Mouse (Mus musculus) left cerebral cortex, postnatal 10 days (tissue): ENCODE data around the gene Abl2. TPM values are rescaled to one million over a fixed set of nuclear protein-coding genes. Genes with fewer than 3 reads are reported as not detected.

ENCODE experiments used
- DNase-seq, 2 experiments: peaks; one replicate each; pipeline ENCODE4 v3.0.0; 2021 to 2022; ENCODE audit warnings: low spot score in 2 of 2, mixed read lengths in 1 of 2; ENCODE audit errors: extremely low spot score in 1 of 2
- intact Hi-C: fragments of 180-260 bp; cut with DNase I; formaldehyde crosslinking; loops from one replicate; pipeline ENCODE4 v1.15.1; 2025
- total RNA-seq, 2 experiments: library from RNA; stranded (reverse); gene quantifications; 2 replicates each; pipeline ENCODE4 v1.2.3; 2021

Gene Abl2
- total RNA-seq, 2 experiments from 2014 or later: 55.6 to 58.8 TPM

DNA sequence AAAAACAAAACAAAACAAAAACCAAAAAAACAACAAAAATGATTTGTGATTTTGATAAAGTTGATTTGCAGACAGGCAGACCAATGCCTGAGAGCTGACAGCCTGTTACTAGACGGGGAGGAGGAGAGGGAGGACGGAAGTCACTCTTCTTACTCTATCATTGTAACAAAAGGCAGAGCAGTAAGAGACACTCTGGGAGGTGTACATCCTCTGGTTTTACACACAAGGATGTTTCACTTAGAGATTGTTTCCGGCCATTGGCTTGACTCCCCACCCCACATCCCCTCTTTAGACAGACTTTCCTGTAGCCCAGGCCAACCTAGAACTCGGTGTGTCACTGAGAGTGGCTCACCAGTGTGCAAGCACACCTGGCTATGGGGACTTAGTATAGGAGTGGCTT, 11.0 kb downstream of the Abl2 start:
- intact Hi-C loops: no loop called here
- DNase-seq: no peak

DNA sequence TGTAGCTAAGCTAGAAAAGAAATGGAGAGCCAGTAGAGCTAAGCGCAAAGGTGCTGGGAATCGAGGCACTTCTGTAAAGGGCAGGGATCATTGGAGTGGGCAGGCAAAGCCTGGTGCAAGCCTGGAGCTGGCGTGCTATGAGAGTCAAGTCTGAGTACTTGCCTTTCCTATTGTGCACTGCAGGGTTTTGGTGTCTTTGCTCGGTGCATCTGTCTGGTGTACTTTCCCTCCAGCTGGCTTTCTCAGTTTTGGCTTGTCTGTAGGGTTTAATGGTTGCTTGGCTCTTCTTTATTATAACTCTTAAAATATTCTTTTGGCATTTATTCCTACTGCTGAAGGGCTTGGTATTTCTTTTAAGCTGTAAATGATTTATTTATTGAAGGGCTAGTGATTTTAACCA, 14.4 kb downstream of the Abl2 start:
- DNase-seq: no peak
- intact Hi-C loops: no loop called here

DNA sequence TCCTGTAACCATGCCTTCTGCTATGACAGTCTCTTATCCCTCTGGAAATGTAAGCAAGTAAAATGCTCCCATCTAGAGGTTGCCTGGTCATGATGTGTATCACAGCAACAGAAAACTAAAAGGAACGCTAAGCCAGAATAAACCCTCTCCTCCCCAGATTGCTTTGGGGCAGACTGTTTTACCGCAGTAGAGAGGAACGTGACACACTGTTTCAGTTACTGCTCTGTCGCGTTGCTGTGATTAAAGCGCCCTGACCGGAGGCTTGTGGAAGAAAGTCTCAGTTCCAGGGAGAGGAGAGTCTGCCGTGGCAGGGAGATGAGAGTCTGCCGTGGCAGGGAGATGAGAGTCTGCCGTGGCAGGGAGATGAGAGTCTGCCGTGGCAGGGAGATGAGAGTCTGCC, 22.6 kb downstream of the Abl2 start:
- no peak for DNase-seq
- intact Hi-C loops: loop anchor here (5.0 kb wide), 1 partner anchor 51 kb away; no protein-coding TSS in a partner anchor

DNA sequence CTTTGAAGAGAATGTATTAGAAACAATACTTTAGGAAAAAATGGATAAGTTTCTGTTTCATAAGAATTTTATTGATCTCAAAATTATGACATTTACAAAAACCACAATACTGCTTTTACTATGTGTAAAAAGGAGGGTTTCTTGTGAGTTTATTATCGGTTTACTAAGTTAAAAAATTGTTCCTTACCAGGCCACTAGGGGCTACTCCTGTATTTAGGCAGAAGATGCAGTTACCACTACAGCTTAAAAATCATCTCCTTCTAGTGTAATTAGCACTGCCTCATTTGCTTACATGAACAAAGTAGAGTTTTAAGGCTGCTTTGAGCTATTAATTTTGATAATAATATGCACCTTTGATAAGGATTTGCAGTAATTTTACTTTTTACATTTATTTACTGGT, 25.6 kb downstream of the Abl2 start:
- intact Hi-C loops: loop anchor here (5.0 kb wide), 1 partner anchor 48 kb away; no protein-coding TSS in a partner anchor
- DNase-seq: no peak

DNA sequence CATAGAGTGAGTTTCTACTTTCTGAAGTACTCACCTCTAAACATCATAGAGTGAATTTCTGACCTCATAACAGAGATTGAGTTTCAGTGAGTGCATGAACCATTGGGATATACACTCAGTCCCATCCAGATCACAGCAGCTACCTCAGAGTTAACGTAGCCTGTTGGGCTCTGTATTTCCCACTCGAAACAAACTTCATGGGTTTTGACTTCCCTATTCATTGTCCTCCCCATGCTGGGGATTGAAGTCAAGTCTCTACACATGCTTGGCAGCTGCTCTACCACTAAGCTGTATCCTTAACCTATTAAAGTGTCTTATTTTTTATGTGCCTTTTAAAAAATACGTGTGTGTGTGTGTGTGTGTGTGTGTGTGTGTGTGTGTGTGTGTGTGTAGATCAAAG, 26.9 kb downstream of the Abl2 start:
- intact Hi-C loops: no loop called here
- DNase-seq: no peak

DNA sequence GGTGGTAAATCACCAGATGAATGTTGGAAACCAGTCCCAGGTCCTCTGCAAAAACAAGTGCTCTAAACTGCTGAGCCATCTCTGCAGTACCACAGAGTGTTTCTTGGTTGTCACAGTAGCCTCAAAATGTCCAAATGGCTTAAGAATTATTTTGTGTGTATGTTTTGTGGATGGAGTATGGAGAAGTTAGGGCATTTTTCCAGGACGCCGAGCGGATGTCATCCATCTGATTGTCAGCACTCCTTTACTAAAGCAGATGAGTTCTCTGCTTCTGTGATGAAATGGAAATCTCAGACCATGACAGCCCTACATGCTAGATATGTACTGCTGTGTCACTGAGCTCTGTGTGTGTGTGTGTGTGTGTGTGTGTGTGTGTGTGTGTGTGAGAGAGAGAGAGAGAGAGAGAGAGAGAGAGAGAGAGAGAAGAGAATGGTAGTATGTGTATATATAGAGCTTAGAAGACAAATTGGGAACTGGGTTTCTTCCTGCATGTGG, 31.3 kb downstream of the Abl2 start:
- intact Hi-C loops: no loop called here
- no peak for DNase-seq

DNA sequence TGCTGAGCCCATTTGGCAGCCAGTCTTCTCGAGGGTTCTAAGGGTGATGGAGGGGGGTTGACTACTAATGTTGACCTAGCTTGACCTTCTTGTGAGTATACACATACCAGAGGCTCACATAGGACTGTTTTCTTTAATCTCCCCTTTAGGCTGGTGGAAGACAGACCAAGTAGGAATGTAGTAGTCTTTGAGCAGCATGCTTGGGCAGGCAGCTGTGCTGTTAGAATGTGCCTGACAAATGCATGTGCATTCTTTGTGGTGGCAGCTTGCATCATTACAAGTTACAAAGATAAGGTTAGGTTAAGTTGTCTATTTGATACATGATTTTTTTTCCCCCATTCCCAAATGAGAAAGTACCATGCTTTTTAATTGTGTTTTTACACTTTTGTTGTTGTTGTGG, 31.8 kb downstream of the Abl2 start:
- DNase-seq: no peak
- intact Hi-C loops: no loop called here

DNA sequence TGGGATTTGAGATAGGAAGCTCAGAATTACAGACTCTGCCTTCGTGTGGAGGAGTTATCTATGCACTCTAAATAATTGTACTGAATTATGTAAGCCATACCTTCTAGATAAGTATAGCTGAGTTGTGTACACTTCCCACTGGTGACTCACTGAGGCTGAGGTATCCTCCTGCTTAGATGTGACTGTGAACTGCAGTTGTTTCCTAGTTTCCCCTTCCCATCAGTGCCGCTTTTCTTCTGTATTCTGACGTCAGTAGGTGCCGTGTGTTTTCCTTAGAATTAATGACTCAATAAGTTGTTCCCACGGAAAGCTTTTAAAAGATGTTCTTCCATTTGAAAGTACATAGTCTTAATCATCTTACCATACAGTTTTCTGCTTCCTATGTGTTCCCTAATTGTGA, 34.7 kb downstream of the Abl2 start:
- DNase-seq: no peak

DNA sequence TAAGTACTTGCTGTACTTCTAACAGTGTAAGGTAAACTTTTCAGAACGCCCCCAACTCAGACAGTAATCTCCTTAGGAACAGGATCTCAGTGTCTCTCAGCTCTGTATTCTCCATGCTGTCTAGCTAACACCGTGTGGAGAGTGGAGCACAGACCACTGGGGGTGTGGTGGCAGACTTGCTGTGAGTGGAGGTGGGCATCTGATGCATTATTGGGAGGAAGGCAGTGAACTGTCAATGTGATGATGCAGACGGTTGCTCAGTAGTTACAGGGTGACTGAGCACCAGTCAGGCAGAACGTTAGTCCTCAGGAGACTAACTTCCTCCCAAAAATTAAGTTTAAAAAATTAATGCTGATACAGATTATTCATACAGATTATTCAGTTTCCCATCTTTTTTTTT, 38.5 kb downstream of the Abl2 start:
- intact Hi-C loops: no loop called here
- DNase-seq: no peak

More for the DNA sequence above, 34.7 kb downstream of the Abl2 start:
- intact Hi-C loops: no loop called here

DNA sequence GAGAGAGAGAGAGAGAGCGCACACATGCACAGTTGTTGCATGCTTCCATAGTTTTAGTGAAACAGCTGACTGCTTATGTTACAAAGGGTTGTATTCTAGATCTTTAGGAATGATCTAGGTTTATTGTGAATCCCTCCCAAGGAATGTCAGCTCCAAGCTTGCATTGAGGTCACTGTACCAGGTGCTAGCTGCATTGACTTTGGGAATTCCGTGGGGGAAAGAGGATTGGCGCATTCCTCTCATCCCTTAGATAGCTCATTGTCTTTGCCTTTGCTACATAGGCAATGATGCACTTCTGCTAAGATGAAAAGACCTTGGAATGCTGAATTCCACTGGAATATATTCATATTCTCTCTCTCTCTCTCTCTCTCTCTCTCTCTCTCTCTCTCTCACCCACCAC, 44.0 kb downstream of the Abl2 start:
- intact Hi-C loops: no loop called here

DNA sequence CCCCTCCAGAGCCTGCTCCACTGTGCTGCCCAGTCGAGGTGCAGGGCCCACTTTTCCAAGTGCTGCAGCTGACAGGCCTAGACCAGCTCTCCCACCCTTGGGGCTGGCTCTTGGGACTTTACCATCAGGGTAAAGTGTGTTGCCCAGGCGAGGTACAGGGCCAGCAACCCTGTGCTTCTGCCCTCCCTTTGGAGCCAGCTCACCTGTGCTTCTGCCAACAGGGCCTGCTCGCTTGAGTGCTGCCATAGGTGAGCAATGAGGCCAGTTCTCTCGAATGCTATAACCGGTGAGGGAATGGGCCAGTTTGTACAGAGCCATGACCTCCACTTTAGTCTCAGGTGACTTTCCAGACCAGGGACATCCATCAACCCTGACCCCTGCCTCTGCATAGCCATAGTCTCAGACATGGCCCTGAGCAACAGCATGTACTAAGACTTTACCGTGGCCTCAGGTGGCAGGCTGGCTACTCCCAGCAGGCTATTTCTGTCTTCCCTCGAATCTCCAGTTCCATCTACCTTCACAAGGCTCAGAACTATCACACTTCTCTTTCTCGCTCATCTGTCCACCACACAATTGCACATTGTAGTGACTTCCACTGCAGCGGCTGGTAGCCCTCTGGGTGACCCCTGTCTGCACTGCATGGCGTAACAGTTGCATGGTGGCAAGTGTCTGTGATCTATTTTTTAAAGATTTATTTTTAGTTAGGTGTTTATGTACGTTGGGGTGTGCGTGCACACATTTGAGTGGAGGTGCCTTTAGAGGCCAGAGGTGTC, 46.7 kb downstream of the Abl2 start:
- intact Hi-C loops: no loop called here
- DNase-seq: no peak

More for the DNA sequence above, 44.0 kb downstream of the Abl2 start:
- no peak for DNase-seq

DNA sequence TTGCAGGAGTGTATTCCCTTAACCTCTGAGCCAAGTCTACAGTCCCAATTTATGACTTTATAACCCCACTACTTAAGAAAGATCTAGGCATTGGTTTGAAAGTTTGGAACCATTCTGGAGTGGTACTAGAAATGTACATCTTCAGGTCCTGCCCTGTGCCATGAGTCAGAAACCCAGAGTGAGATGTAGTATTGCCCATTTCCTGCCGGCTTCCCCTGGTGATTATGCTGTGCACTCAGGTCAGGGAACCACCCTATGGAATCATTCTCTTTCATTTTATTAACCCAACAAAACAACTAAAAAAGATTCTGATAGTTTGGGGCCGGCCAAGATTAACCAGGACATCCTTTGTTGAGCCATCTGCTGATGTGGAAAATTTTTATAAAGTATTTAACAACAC, 47.4 kb downstream of the Abl2 start:
- intact Hi-C loops: no loop called here
- DNase-seq: no peak

DNA sequence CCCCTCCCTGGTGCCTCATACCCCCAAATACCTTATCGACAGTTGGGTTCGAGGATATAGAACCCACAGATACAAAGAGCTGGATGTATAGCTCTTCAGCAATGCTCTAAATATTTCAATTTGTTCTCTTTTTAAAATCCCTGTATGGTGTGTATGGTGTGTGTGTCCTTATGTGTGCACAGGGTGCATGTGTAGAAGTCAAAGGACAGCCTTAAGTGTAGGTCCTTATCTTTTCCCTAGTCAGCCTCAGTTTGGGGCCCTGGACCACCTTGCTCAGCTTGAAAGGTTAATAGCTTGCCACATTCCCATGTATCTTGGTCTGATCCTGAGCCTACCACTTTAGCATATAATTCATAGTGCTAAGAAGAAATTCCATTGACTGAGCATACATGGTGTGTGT, 49.9 kb downstream of the Abl2 start:
- no peak for DNase-seq

DNA sequence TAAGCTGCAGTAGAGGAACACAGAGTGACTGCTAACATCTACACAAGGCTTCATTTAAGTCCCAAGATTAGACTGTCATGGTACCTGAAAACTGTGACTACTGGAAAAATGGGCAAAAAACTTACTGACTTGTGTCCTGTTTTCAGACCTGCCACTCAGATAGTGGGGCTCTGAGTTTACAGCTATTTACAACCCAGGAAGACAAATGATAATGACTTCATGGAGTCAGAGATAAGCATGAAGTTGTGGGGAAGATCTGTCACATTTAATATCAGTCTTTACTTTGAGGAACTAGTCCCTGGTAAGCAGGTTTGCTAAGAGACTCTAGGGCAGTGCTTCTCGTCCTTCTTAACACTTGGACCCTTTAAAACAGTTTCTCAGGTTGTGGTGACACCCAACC, 51.7 kb downstream of the Abl2 start:
- DNase-seq: no peak
- intact Hi-C loops: no loop called here

More for the DNA sequence above, 49.9 kb downstream of the Abl2 start:
- intact Hi-C loops: no loop called here

DNA sequence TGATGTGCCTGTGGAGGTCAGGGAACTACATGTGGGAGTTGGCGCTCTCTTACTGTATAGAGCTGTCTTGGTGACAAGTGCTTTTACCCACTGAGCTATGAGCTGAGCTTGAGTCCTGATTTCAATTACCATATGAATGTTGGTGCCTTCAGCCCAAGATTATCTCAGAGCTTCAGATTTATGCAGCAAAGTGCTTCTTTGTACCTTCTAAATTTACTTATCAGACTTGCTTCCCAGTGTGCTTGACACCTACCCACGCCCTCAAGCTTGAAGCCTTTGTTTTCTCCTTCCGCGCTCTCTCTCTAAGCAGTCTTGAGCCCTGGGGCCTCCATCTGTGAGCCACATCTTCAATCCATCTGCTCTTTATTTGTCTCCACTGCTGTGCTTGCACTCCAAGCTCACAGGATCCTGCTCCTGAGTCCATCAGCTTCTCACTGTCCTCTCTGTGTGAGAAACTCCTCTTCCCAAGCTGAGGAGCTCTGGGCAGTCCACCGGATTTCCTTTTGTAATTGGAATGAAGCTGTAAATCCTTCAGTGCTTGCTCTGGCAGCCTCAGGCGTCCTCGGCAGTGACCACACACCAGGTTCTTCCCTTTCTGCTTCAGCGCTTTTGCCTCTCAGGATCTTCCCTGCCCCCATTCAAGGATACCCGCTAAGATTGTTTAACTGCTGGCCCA, 55.4 kb downstream of the Abl2 start:
- intact Hi-C loops: no loop called here
- peak in 1 of 2 experiments; percentile 32 for DNase-seq

DNA sequence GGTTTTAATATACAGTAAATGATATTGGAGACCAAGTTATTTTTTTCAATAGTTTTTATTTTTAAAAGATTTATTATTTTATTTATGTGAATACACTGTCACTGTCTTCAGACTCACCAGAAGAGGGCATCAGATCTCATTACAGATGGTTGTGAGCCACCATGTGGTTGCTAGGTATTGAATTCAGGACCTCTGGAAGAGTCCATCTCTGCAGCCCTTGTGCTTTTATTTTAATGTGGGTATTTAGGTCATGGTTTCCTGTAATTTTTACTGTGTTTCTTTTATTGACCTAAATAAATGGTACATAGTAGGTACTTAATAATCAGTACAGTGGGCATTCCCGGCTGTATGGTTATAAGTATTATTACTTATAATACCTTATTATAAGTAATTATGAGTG, 56.1 kb downstream of the Abl2 start:
- no peak for DNase-seq
- intact Hi-C loops: no loop called here

DNA sequence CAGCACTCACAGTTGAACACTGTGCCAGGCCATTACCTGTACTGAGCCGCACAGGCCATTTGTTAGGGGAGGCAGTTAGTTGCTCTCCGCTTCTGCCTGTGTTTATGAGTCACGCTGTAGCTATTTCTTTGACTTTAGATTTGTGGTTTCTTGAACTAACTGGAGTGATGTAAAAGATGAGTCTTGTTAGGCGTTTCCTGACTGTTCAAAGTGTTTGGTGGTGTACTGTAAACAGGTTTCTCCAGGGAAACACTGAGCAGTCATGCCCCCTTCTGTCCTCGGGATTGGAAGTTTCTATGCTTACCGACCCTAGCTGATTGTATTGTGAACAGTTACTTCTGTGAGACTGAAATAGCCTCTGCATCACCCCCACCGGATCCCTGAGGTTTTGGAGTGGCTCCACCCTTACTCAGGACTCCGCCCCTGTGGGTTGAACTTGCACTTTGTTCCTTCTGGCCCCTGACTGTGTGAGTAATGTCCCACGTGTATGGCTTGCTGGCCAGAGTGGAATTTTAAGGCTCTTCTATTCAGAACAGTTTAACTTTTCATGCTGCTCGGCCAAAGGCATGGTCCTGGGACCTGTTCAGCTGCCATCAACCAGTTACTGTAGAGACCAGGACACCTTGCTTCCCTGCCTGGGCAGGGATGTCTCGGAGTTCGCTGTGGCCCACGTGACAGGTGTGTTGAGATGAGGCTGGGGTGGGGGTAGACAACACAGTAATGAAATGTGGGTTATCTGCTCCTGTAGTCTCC, 57.0 kb downstream of the Abl2 start:
- intact Hi-C loops: no loop called here
- peak in 1 of 2 experiments; percentile 82 for DNase-seq

DNA sequence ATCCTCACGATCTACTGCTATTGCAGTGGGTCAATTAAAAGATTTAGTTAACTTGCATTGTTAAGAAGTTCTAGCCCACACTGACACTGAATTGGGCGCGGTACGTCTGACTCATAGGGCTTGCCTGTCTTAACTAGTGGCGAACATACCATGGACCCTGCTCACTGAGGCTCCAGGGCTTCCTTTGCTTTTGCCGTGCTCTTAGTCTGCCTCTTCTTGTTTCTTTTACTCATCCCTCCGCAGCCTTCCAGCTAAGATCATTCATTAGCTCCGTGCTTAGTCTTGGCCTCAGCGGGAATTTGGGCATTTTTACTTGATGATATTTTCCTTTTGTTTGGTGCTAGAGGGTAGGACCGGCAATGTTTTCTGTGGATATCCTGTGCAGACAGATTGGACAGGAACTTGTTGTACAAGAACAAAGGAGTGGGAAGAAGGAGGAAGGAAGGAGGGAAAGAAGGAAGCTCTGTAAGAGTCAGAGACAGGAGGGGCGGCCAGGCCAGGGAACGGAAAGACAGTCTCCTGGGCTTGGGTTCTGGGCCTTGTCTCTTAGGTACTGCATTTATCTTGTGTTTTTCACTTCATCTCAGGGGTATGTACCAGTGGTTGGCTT, 58.5 kb downstream of the Abl2 start:
- no peak for DNase-seq
- intact Hi-C loops: no loop called here

DNA sequence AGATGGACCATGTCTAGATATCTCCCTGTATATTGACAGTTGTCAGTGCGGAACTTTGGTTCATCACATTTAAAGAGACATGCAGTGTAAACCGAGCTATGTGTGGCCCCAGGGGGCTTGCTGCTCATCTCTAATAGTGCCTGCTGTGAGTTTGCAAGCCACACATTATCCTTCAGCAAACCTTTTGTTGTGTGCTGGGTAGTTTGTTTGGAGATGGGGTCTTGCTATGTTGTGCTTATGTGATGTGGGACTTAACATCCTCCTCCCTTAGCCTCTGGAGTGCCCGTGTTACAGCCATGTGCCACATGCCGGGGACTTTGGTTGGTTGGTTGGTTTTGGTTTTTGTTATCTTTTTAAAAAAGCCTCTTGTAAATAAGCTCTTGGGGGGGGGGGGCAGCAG, 59.2 kb downstream of the Abl2 start:
- no peak for DNase-seq
- intact Hi-C loops: no loop called here
